Mouse (Mus musculus): ENCODE results near the gene Il1f10. TPM values are rescaled to one million over a fixed set of nuclear protein-coding genes. Genes with fewer than 3 reads are reported as not detected.

Il1f10 gene
- polyA plus RNA-seq, 2 experiments, result not detected

DNA sequence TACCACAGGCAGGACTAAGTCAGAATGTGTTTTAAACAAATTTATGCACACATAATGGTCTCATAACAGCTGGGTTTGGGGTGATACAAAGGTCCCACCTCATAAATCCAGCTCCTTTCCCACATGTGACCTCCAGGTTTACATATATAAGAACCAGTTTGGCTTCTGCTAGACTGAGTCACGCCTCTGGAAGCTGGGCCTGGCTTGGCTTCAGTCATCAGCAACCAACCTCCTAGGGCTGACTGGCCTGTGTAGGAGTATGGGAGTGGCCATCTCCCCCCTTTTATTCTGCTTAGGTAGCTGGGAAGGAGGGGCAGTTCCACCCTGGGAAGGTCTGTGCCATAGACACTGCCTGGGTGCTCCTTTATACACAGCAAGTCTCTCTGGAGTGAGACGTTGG, 45.5 kb downstream of the Il1f10 start, which contains the start of gene Il1rn:
Gene Il1rn (plus strand): TSS at position 309 of the 400 bp plus-strand sequence.
- 64% methylated on average over 2 of the region's 2 CpGs for WGBS
- H3K36me3 ChIP-seq (ENCODE audit: control insufficient read depth, insufficient read depth, low read length), result no peaks in the 10 kb centered on the region
- ATAC-seq (ENCODE audit: low FRiP score, low read depth) (no peak), DNase-seq (ENCODE audit: low spot score) (no peak)
- H3K27ac ChIP-seq (replicated peaks; ENCODE audit: low read depth, low read length), result no peak within 1 kb of the TSS
- no peak within 1 kb of the TSS for H3K4me3 ChIP-seq (replicated peaks; ENCODE audit: low read length)
- H3K9ac ChIP-seq (ENCODE audit: low read depth, low read length, severe bottlenecking), result no peak within 1 kb of the TSS
- TF ChIP-seq POLR2A (IDR thresholded peaks at IDR 0.05; ENCODE audit: borderline replicate concordance, extremely low read depth, insufficient read depth, insufficient read length), result no peak
- H3K9me3 ChIP-seq (ENCODE audit: control insufficient read depth, low read length), result no peaks in the 10 kb centered on the region
- H3K4me1 ChIP-seq (ENCODE audit: control insufficient read depth, insufficient read depth, low read length), result no peaks in the 10 kb centered on the region
- no peaks in the 10 kb centered on the region for H3K27me3 ChIP-seq (ENCODE audit: control insufficient read depth, insufficient read depth, low read length)
- H3K4me2 ChIP-seq (replicated peaks; ENCODE audit: low read depth, low read length, severe bottlenecking), result no peak within 1 kb of the TSS

DNA sequence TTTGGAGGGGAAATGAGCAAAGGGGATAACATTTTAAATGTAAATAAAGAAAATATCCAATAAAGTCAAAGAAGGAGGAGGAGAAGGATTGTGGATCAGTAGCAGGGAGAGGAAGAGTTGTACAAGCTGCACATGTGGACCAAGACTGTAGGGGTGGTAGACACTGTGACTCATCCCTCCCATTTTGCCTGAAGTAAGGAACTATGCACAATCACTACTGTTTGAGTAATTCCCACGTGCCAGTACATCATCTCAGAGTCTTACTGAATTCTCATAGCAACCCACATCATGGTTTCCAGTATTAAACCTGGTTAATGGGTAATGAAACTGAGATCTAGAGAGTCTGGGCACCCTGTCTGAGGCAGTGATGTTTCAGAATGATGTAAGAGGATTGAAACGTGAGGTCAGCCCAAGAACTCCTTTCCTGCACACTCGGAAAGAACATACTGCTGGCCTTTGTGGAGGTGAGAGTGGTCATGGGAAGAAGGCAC, 50.4 kb downstream of the Il1f10 start:
- H3K9me3 ChIP-seq (ENCODE audit: control insufficient read depth, low read length), result no peaks in the 10 kb centered on the region
- H3K4me2 ChIP-seq (replicated peaks; ENCODE audit: low read depth, low read length, severe bottlenecking), result no peak overlapping the region
- H3K27ac ChIP-seq (replicated peaks; ENCODE audit: low read depth, low read length), result no peak overlapping the region
- H3K4me3 ChIP-seq (replicated peaks; ENCODE audit: low read length), result no peak overlapping the region
- no peak overlapping the region for H3K9ac ChIP-seq (ENCODE audit: low read depth, low read length, severe bottlenecking)
- H3K27me3 ChIP-seq (ENCODE audit: control insufficient read depth, insufficient read depth, low read length), result no peaks in the 10 kb centered on the region
- no peak for TF ChIP-seq POLR2A (IDR thresholded peaks at IDR 0.05; ENCODE audit: borderline replicate concordance, extremely low read depth, insufficient read depth, insufficient read length)
- no peaks in the 10 kb centered on the region for H3K36me3 ChIP-seq (ENCODE audit: control insufficient read depth, insufficient read depth, low read length)
- H3K4me1 ChIP-seq (ENCODE audit: control insufficient read depth, insufficient read depth, low read length), result no peaks in the 10 kb centered on the region
- WGBS, result 60% methylated on average over 3 of the region's 3 CpGs
- ATAC-seq (ENCODE audit: low FRiP score, low read depth), result no peak
- DNase-seq (ENCODE audit: low spot score), result no peak

Other genes with a start within 250 kb of the Il1f10 start
- gene Hnmt, start 241.8 kb upstream of the Il1f10 start, polyA plus RNA-seq (2012; rRNA removed), result 1.2 and 1.4 TPM in 2 replicates
- 2.1 TPM in 2 replicates for gene Hnmt, start 241.8 kb upstream of the Il1f10 start, polyA plus RNA-seq (2014; fragmentation: Nextera tagmentation; extraction: Ambion mirVana)
- not detected in 2 replicates for gene Tbpl2, start 194.6 kb upstream of the Il1f10 start, polyA plus RNA-seq (2012; rRNA removed)
- gene Tbpl2, start 194.6 kb upstream of the Il1f10 start, polyA plus RNA-seq (2014; fragmentation: Nextera tagmentation; extraction: Ambion mirVana), result not detected in 2 replicates
- not detected in 2 replicates for gene Il1f8, start 138.0 kb upstream of the Il1f10 start, polyA plus RNA-seq (2012; rRNA removed)
- gene Il1f8, start 138.0 kb upstream of the Il1f10 start, polyA plus RNA-seq (2014; fragmentation: Nextera tagmentation; extraction: Ambion mirVana), result not detected in 2 replicates
- gene Il1f9, start 104.7 kb upstream of the Il1f10 start, polyA plus RNA-seq (2012; rRNA removed), result 0.05 TPM in 1 of 2 replicates, not detected in the other
- 0.29 TPM in 1 of 2 replicates, not detected in the other for gene Il1f9, start 104.7 kb upstream of the Il1f10 start, polyA plus RNA-seq (2014; fragmentation: Nextera tagmentation; extraction: Ambion mirVana)
- not detected in 2 replicates for gene Il1f6, start 75.8 kb upstream of the Il1f10 start, polyA plus RNA-seq (2012; rRNA removed)
- not detected in 2 replicates for gene Il1f6, start 75.8 kb upstream of the Il1f10 start, polyA plus RNA-seq (2014; fragmentation: Nextera tagmentation; extraction: Ambion mirVana)
- 2.0 and 2.1 TPM in 2 replicates for gene Il1f5, start 14.2 kb upstream of the Il1f10 start, polyA plus RNA-seq (2012; rRNA removed)
- 5.5 and 6.5 TPM in 2 replicates for gene Il1f5, start 14.2 kb upstream of the Il1f10 start, polyA plus RNA-seq (2014; fragmentation: Nextera tagmentation; extraction: Ambion mirVana)
- gene Il1rn, start 45.7 kb downstream of the Il1f10 start, polyA plus RNA-seq (2012; rRNA removed), result 2.8 TPM in 2 replicates
- gene Il1rn, start 45.7 kb downstream of the Il1f10 start, polyA plus RNA-seq (2014; fragmentation: Nextera tagmentation; extraction: Ambion mirVana), result 3.1 and 6.6 TPM in 2 replicates
- 3.3 and 3.8 TPM in 2 replicates for gene Psd4, start 76.4 kb downstream of the Il1f10 start, polyA plus RNA-seq (2012; rRNA removed)
- 3.9 and 4.5 TPM in 2 replicates for gene Psd4, start 76.4 kb downstream of the Il1f10 start, polyA plus RNA-seq (2014; fragmentation: Nextera tagmentation; extraction: Ambion mirVana)
- 0.12 TPM in 1 of 2 replicates, not detected in the other for gene Pax8, start 184.4 kb downstream of the Il1f10 start, polyA plus RNA-seq (2012; rRNA removed)
- gene Pax8, start 184.4 kb downstream of the Il1f10 start, polyA plus RNA-seq (2014; fragmentation: Nextera tagmentation; extraction: Ambion mirVana), result not detected in 2 replicates

Data from limb, embryonic 14.5 days (tissue).